Comparison of ENCODE assay signal across 8 mouse cellular contexts in genomic region chr5:118170888-118171529, GRCm38 (mm10). TPM values are rescaled to one million over a fixed set of nuclear protein-coding genes. Genes with fewer than 3 reads are reported as not detected.
A peak's percentile ranks its signal among the peaks of the same experiment; 100 is the strongest.
DNase-seq lines count a peak whose midpoint lies in the region; ATAC-seq and TF ChIP-seq lines count a peak whose summit lies in the region.

No protein-coding gene starts in this region.

- no peaks in the 10 kb centered on the region for H3K9me3 ChIP-seq in heart, embryonic 15.5 days (replicated peaks)
- H3K9me3 ChIP-seq in midbrain, embryonic 15.5 days, result no peaks in the 10 kb centered on the region

- no peak overlapping the region for H3K9ac ChIP-seq in heart, embryonic 15.5 days
- H3K9ac ChIP-seq in midbrain, embryonic 15.5 days, result no peak overlapping the region

- H3K4me3 ChIP-seq in heart, embryonic 15.5 days, result peak overlapping the region; percentile 50
- H3K4me3 ChIP-seq in midbrain, embryonic 15.5 days, result peak overlapping the region; percentile 51

- peak overlapping the region; percentile 81 for H3K4me2 ChIP-seq in heart, embryonic 15.5 days
- peak overlapping the region; percentile 86 for H3K4me2 ChIP-seq in midbrain, embryonic 15.5 days

- peaks cover 34% of the 10 kb centered on the region for H3K4me1 ChIP-seq in heart, embryonic 15.5 days (replicated peaks)
- peaks cover 28% of the 10 kb centered on the region for H3K4me1 ChIP-seq in midbrain, embryonic 15.5 days

- H3K36me3 ChIP-seq in heart, embryonic 15.5 days, result no peaks in the 10 kb centered on the region
- no peaks in the 10 kb centered on the region for H3K36me3 ChIP-seq in midbrain, embryonic 15.5 days (replicated peaks)

- no peak for TF ChIP-seq POLR2A in brain, embryonic 14.5 days (IDR thresholded peaks at IDR 0.05; ENCODE audit: borderline replicate concordance, extremely low read depth, insufficient read depth, insufficient read length, poor library complexity, severe bottlenecking)

- no peak overlapping the region for H3K27ac ChIP-seq in heart, embryonic 15.5 days
- H3K27ac ChIP-seq in midbrain, embryonic 15.5 days, result no peak overlapping the region

- peaks cover 78% of the 10 kb centered on the region for H3K27me3 ChIP-seq in heart, embryonic 15.5 days
- peaks cover 67% of the 10 kb centered on the region for H3K27me3 ChIP-seq in midbrain, embryonic 15.5 days (replicated peaks)

- DNase-seq in heart, adult 11 months, result peak; percentile 89
- DNase-seq in heart, adult 9 months (ENCODE audit: low spot score in 2 of 2), result no peak
- DNase-seq in brain, embryonic 14.5 days (ENCODE audit: low read depth), result peak; percentile 44
- peak; percentile 46 for DNase-seq in kidney, postnatal 14 days
- DNase-seq in yolk sac, embryonic 10.5 days (ENCODE audit: low spot score), result no peak
- no peak for DNase-seq in layer of hippocampus, adult 9-11 months

- peak; percentile 30; the same call in 1 of the 2 replicates for ATAC-seq in heart, embryonic 15.5 days (replicated peaks; ENCODE audit: insufficient number of reproducible peaks, insufficient read depth, low FRiP score, low read depth)
- no peak for ATAC-seq in midbrain, embryonic 15.5 days (replicated peaks)

- 1% methylated on average over 25 of the region's 25 CpGs for WGBS in heart, embryonic 15.5 days
- WGBS in midbrain, embryonic 15.5 days, result 1% methylated on average over 25 of the region's 25 CpGs

- TF ChIP-seq CTCF in brain, embryonic 14.5 days (IDR thresholded peaks at IDR 0.05; ENCODE audit: borderline replicate concordance, extremely low read depth, insufficient read depth, insufficient read length), result peak; percentile 43; the same call in 1 of the 2 replicates

RNA-seq across cellular contexts. Expression of gene Hrk, which starts 6.6 kb away (rescaled TPM):
- 3.2 and 5.8 TPM in 2 replicates for polyA plus RNA-seq in brain, embryonic 14.5 days (2012; rRNA removed)
- polyA plus RNA-seq in heart, embryonic 15.5 days (2015; fragmentation: Nextera tagmentation; extraction: Ambion mirVana), result 0.03 and 0.13 TPM in 2 replicates
- polyA plus RNA-seq in midbrain, embryonic 15.5 days (2015; fragmentation: Nextera tagmentation; extraction: Ambion mirVana), result 3.9 and 4.5 TPM in 2 replicates

RNA-seq across cellular contexts. Expression of gene Fbxw8, which starts 15.7 kb away (rescaled TPM):
- 54.0 and 55.1 TPM in 2 replicates for polyA plus RNA-seq in brain, embryonic 14.5 days (2012; rRNA removed)
- 18.1 and 23.5 TPM in 2 replicates for polyA plus RNA-seq in heart, embryonic 15.5 days (2015; fragmentation: Nextera tagmentation; extraction: Ambion mirVana)
- polyA plus RNA-seq in midbrain, embryonic 15.5 days (2015; fragmentation: Nextera tagmentation; extraction: Ambion mirVana), result 20.0 and 22.3 TPM in 2 replicates

Comparison
In these comparisons a context has a peak if more than half of its experiments do, and no peak if none do; other contexts are left out.
1. DNase-seq: peak in heart, adult 11 months (single experiment), brain, embryonic 14.5 days (single experiment) and kidney, postnatal 14 days (single experiment); none in heart, adult 9 months (0 of 2), yolk sac, embryonic 10.5 days (single experiment) and layer of hippocampus, adult 9-11 months (single experiment).